Mouse (Mus musculus): Measurements from ENCODE around the gene Dcun1d5. TPM values are rescaled to one million over a fixed set of nuclear protein-coding genes. Genes with fewer than 3 reads are reported as not detected.

Dcun1d5 gene
- 69.1 TPM for total RNA-seq (2023)

GRCm38 (mm10) chr9:7184172-7184896, at the start of gene Dcun1d5, which contains the start of gene Dync2h1:
Gene Dcun1d5 (plus strand): TSS chr9:7184520.
Gene Dync2h1 (minus strand): TSS chr9:7184446.

Other genes starting within 250 kb of the Dcun1d5 start
- gene Dync2h1, start 74 bp upstream of the Dcun1d5 start, total RNA-seq (2023), result 5.4 TPM
- gene Mmp13, start 88.0 kb downstream of the Dcun1d5 start, total RNA-seq (2023), result not detected
- gene Mmp12, start 159.9 kb downstream of the Dcun1d5 start, total RNA-seq (2023), result 2.4 TPM
- gene Mmp1b, start 203.5 kb downstream of the Dcun1d5 start, total RNA-seq (2023), result not detected

Data from CD8-positive naive resting alpha-beta T cell, adult 57 days (primary cell).